Mouse (Mus musculus) hindbrain, embryonic 15.5 days (tissue): ENCODE measurements around the gene Gm49325. TPM values are rescaled to one million over a fixed set of nuclear protein-coding genes. Genes with fewer than 3 reads are reported as not detected.
A peak's percentile ranks its signal among the peaks of the same experiment; 100 is the strongest.
"Not testable (repeated sequence)": the region's sequence is repeated elsewhere in the genome, so short reads cannot be mapped to it uniquely, and the experiment has no call there.

Source experiments
- ATAC-seq: fragments of 200-750 bp; cut with Nextera tagmentation; 2 replicates; pipeline ENCODE4 v1.8.0; 2017; ENCODE audit warnings: low read depth, moderate number of reproducible peaks, moderate TSS enrichment; ENCODE audit not compliant: low FRiP score
- H3K27ac ChIP-seq: fragments of 300-500 bp; sonication (generic); replicated peaks from 2 replicates; pipeline ENCODE4 v1.5.1; 2015; ENCODE audit warnings: mild to moderate bottlenecking, inconsistent platforms
- H3K27me3 ChIP-seq: fragments of 300-500 bp; sonication (generic); 2 replicates; pipeline ENCODE4 v1.6.1; 2015; ENCODE audit warnings: control low read depth, inconsistent platforms
- H3K36me3 ChIP-seq: fragments of 300-500 bp; sonication (generic); 2 replicates; pipeline ENCODE4 v1.6.1; 2015; ENCODE audit warnings: control low read depth, inconsistent platforms
- H3K4me1 ChIP-seq: fragments of 300-500 bp; sonication (generic); replicated peaks from 2 replicates; pipeline ENCODE4 v1.6.1; 2015; ENCODE audit warnings: control low read depth, inconsistent platforms
- H3K4me2 ChIP-seq: fragments of 300-500 bp; sonication (generic); 2 replicates; pipeline ENCODE4 v1.6.1; 2015; ENCODE audit warnings: moderate library complexity, mild to moderate bottlenecking, inconsistent platforms
- H3K4me3 ChIP-seq: fragments of 300-500 bp; sonication (generic); 2 replicates; pipeline ENCODE4 v1.5.1; 2015; ENCODE audit warnings: mild to moderate bottlenecking, inconsistent platforms
- H3K9ac ChIP-seq: fragments of 300-500 bp; sonication (generic); 2 replicates; pipeline ENCODE4 v1.6.1; 2015; ENCODE audit warnings: inconsistent platforms
- H3K9me3 ChIP-seq: fragments of 300-500 bp; sonication (generic); 2 replicates; pipeline ENCODE4 v1.6.1; 2016; ENCODE audit warnings: control low read depth, inconsistent platforms
- WGBS: fragments of 180-500 bp; shearing (Covaris S2); methylation state at CpG from one replicate; pipeline ENCODE4 v1.1.7; 2015; 5-methylcytosine and 5-hydroxymethylcytosine counted together
- polyA plus RNA-seq: library from polyadenylated mRNA; unstranded; fragments of >200 nt; fragmentation: Nextera tagmentation; extraction: Ambion mirVana; gene quantifications from 2 replicates; pipeline ENCODE4 v1.2.1, GENCODE M21; 2015

The Gm49325 gene
- polyA plus RNA-seq, 1 experiment from 2014 or later = 2.9 TPM

DNA sequence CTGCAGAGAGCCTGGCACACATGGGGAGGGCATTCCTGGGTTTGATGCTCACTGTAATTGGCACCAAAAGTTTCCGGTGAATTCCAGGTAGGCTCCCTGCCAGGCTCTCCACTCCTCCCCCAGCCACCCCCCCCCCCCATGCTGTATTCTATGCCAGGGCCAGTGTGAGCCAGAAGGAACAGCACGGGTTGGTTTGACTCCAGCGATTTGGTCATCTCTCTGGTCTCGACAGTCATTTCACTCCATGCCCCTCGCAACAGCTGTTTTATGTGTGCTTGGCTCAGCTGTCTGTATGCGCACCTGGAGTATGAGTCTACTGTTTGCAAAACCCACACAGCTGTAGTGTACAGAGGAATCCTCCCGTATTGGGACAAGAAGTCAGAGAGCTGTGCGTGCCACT, 60.3 kb downstream of the Gm49325 start:
- Histone ChIP-seq H3K9ac (no peak overlapping the region), H3K36me3 (no peaks in the 10 kb centered on the region), H3K4me3 (no peak overlapping the region), H3K4me2 (no peak overlapping the region), H3K27me3 (no peaks in the 10 kb centered on the region), H3K27ac (no peak overlapping the region), H3K9me3 (no peaks in the 10 kb centered on the region), H3K4me1 (no peaks in the 10 kb centered on the region)
- WGBS = 67% methylated on average over 8 of the region's 8 CpGs
- no peak for ATAC-seq

DNA sequence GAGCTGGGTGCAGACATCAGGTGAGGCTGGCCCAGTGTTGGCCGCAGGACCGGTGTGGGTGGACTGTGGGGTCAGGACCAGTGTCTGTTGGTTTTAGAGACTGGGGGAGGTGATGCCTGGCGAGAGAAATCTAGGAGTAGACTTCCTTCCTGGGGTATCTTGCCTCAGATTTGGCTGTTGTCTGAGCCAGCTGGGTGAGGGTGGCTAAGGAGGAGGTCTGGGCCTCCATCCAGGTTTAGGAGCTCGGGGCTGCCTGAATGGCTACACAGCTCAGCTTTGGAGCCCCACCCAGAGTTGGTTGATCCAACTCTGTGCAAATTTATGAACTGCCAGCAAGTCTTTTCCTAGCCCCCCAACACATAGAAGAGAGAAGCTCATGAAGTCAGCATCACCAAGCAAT, 61.4 kb downstream of the Gm49325 start:
- Histone ChIP-seq H3K36me3 (no peaks in the 10 kb centered on the region), H3K9me3 (no peaks in the 10 kb centered on the region), H3K4me2 (no peak overlapping the region), H3K4me1 (no peaks in the 10 kb centered on the region), H3K9ac (no peak overlapping the region), H3K27me3 (no peaks in the 10 kb centered on the region), H3K4me3 (no peak overlapping the region), H3K27ac (no peak overlapping the region)
- WGBS = 82% methylated on average over 4 of the region's 4 CpGs
- no peak for ATAC-seq

DNA sequence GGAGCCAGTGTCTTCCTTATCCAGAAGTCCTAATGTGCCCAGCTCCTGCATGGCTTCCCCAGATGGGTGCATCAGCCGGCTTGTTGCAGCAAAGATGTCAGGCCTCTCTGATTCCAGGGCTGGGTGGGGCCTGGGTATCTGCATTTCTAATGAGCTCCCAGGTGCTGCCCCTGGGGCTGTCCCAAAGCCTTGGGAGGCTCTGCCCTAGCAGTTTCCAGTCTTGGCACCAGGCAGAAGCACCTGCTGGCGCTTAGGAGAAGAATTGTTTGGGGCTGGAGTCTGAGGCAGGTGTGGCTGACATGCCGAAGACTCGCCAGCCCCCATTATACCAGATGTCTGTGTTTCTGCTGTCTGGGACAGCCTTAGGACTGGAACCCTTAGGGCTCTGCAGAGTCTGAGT, 64.7 kb downstream of the Gm49325 start:
- WGBS = 73% methylated on average over 4 of the region's 4 CpGs
- ATAC-seq = no peak
- Histone ChIP-seq H3K4me2 (no peak overlapping the region), H3K9ac (no peak overlapping the region), H3K4me1 (no peaks in the 10 kb centered on the region), H3K27me3 (0 out of 2 replicates have a peak, but pooled peaks cover 3% of the 10 kb centered on the region), H3K4me3 (no peak overlapping the region), H3K27ac (no peak overlapping the region), H3K9me3 (no peaks in the 10 kb centered on the region), H3K36me3 (no peaks in the 10 kb centered on the region)

DNA sequence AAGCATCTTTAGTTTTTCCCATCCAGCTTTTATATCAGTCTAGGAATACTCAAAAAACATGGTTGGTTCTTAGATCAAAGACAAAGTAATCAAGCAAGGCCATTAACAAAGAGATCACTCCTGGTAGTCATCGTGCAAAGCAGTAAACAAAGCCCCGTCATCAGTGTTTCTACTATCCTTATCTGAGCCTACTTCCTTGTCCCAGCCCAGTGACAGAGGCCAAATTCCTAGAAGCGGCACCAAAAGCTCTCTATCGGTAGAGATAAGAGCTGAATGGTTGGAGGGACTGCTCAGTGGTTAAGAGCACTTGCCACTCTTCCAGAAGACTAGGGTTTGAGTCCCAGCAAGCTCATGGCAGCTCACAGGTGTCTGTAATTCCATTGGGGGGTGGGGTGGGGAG, 65.5 kb downstream of the Gm49325 start:
- no peak for ATAC-seq
- Histone ChIP-seq H3K9me3 (no peaks in the 10 kb centered on the region), H3K27me3 (peaks cover 11% of the 10 kb centered on the region; the same call in 1 of the 2 replicates), H3K27ac (no peak overlapping the region), H3K4me1 (no peaks in the 10 kb centered on the region), H3K4me2 (no peak overlapping the region), H3K36me3 (no peaks in the 10 kb centered on the region), H3K9ac (no peak overlapping the region), H3K4me3 (no peak overlapping the region)
- 87% methylated on average over 4 of the region's 4 CpGs for WGBS

- no peaks in the 10 kb centered on the region for H3K9me3 ChIP-seq
- no peak overlapping the region for H3K27ac ChIP-seq
- no peaks in the 10 kb centered on the region for H3K36me3 ChIP-seq
- H3K4me2 ChIP-seq = no peak overlapping the region
- H3K4me3 ChIP-seq = no peak overlapping the region
- 66% methylated on average over 13 of the region's 13 CpGs for WGBS
- H3K9ac ChIP-seq = no peak overlapping the region
- no peak for ATAC-seq
- peaks cover 11% of the 10 kb centered on the region for H3K4me1 ChIP-seq
- H3K27me3 ChIP-seq = peaks cover 32% of the 10 kb centered on the region
These were observed 67.8 kb downstream of the Gm49325 start for GRCm38 (mm10) chr10:77673765-77674164.

DNA sequence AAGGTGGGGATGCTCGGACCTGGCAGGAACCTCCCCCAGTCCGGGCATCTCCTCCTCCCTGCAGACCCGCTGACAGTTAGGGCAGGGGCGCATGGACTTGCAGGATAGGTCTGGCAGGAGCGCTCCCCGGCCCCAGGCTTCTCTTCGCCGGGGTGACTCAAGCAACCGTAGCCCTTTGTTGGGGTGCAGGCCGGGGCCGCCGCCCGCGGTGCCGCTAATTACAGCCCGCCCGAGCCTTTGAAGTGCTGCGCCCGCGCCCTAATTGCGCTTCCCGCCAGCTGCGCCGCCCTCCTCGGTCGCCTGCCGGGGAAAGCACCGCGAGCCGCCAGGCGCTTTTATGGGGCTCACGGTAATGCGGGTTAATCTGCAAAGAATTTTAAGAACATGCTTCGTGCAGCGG, 71.6 kb downstream of the Gm49325 start:
- Histone ChIP-seq H3K9ac (peak overlapping the region; percentile 21; the same call in 1 of the 2 replicates), H3K27me3 (peaks cover 40% of the 10 kb centered on the region), H3K4me1 (peaks cover 11% of the 10 kb centered on the region), H3K36me3 (no peaks in the 10 kb centered on the region), H3K4me2 (peak overlapping the region; percentile 77), H3K4me3 (peak overlapping the region; percentile 32), H3K9me3 (no peaks in the 10 kb centered on the region), H3K27ac (no peak overlapping the region)
- 1% methylated on average over 35 of the region's 35 CpGs for WGBS
- ATAC-seq = no peak

DNA sequence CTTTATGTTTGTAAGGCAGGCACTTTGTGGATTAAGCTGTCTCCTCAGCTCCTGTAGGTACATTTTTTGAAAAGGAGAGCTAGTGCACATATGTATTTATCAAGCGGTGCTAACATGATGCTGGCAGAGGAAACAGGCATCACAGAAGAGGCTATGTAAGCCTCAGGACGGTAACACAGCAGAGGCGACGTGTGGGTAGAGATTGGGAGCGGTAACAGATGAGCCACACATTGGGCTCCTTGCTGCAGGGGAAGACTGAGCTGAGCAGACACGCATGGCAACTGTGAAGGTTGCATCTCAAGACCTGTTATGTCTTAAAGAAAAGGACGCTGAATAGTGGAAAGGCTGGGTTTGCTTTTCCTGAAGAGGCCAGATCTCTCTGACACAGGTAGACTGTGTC, 77.0 kb downstream of the Gm49325 start:
- Histone ChIP-seq H3K4me2 (no peak overlapping the region), H3K36me3 (no peaks in the 10 kb centered on the region), H3K9me3 (no peaks in the 10 kb centered on the region), H3K4me1 (peaks cover 16% of the 10 kb centered on the region), H3K4me3 (no peak overlapping the region), H3K9ac (no peak overlapping the region), H3K27me3 (peaks cover 38% of the 10 kb centered on the region), H3K27ac (no peak overlapping the region)
- no peak for ATAC-seq
- 76% methylated on average over 7 of the region's 7 CpGs for WGBS

GRCm38 (mm10) chr10:77684181-77684580, 78.2 kb downstream of the Gm49325 start:
- WGBS = 37% methylated on average over 8 of the region's 8 CpGs
- no peak overlapping the region for H3K4me2 ChIP-seq
- peaks cover 15% of the 10 kb centered on the region; the same call in 1 of the 2 replicates for H3K4me1 ChIP-seq
- no peaks in the 10 kb centered on the region for H3K36me3 ChIP-seq
- no peak overlapping the region for H3K27ac ChIP-seq
- no peak for ATAC-seq
- peaks cover 28% of the 10 kb centered on the region for H3K27me3 ChIP-seq
- no peaks in the 10 kb centered on the region for H3K9me3 ChIP-seq
- H3K9ac ChIP-seq = no peak overlapping the region
- no peak overlapping the region for H3K4me3 ChIP-seq

DNA sequence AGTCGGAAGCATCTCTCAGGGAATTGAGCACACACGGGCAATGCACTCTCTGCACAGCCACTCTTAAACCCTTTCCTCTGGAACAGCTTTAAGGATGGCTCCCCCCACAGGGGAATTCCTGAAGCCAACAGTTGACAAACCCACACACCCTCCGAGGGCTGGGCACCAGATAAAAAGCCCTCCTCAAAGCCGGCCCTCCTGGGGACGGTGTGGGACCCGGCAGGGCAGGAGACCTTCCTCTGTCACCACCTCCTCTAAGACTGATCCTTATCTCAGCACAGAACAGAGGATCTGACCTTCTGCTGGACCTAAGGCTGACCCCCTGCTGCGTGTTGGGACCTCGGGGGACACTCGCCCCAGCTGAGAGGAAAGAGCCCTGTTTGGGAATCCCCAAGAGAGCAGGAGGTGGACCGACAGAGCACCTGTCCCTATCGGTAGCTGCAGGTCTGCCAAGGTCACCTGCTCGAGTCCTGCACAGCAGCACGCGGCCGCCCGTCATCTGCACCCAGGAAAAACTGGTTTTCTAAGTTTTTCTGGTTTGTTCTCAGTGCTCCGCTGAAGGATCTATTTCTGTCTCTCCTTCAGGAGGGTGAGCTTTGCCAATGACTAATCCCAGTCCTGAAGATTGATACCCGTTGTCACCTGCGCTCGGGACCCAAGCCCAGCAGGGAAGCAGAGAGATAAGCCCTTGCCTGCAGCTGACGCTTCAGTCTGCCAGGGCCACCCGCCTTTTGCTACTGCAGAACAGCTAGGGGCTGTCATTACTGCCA, 80.1 kb downstream of the Gm49325 start, which contains the start of gene Tspear:
Gene Tspear, plus strand, starts transcription at position 675 of the 770 bp plus-strand sequence.
- Histone ChIP-seq H3K36me3 (no peaks in the 10 kb centered on the region), H3K27me3 (peaks cover 24% of the 10 kb centered on the region), H3K4me1 (peaks cover 15% of the 10 kb centered on the region; the same call in 1 of the 2 replicates), H3K9me3 (no peaks in the 10 kb centered on the region), H3K9ac (no peak within 1 kb of the TSS), H3K4me2 (no peak within 1 kb of the TSS), H3K27ac (no peak within 1 kb of the TSS), H3K4me3 (no peak within 1 kb of the TSS)
- WGBS = 7% methylated on average over 22 of the region's 22 CpGs
- ATAC-seq = no peak

GRCm38 (mm10) chr10:77687021-77687420, 81.0 kb downstream of the Gm49325 start:
- Histone ChIP-seq H3K9ac (no peak overlapping the region), H3K4me2 (no peak overlapping the region), H3K27me3 (peaks cover 24% of the 10 kb centered on the region), H3K4me1 (peaks cover 15% of the 10 kb centered on the region; the same call in 1 of the 2 replicates), H3K9me3 (no peaks in the 10 kb centered on the region), H3K4me3 (no peak overlapping the region), H3K36me3 (no peaks in the 10 kb centered on the region), H3K27ac (no peak overlapping the region)
- 40% methylated on average over 10 of the region's 10 CpGs for WGBS
- ATAC-seq = no peak

DNA sequence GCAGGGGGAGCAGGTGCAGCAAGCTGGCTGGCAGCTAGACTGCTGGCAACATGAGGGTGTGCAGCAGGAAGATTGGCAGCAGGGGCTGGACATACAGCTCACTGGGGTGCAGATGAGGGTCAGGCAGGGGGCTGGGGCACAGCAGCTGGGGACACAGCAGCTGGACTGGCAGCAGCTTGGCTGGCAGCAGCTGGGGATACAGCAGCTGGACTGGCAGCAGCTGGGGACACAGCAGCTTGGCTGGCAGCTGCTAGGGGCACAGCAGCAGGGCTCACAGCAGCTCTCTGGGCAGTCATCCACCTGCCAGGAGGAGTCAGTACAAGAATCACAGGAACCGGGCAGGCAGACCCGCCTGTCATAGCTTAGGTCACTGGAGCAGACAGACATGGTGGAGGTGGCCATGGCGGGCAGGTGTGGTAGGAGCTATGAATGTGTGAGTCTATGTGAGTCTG, 84.4 kb downstream of the Gm49325 start, which contains the start of gene Gm19402:
Gene Gm19402, minus strand, starts transcription at position 402 of the 452 bp plus-strand sequence.
- peaks cover 21% of the 10 kb centered on the region for H3K27me3 ChIP-seq
- not testable (repeated sequence) for ATAC-seq, H3K9me3 ChIP-seq, H3K4me2 ChIP-seq, H3K36me3 ChIP-seq, H3K9ac ChIP-seq, H3K4me3 ChIP-seq, H3K27ac ChIP-seq
- peaks cover 10% of the 10 kb centered on the region; the same call in 1 of the 2 replicates for H3K4me1 ChIP-seq
- WGBS = 79% methylated on average over 3 of the region's 3 CpGs
